Mouse (Mus musculus) adrenal gland, adult 8-10 months (tissue): ENCODE results near the gene Zfp866. TPM values are rescaled to one million over a fixed set of nuclear protein-coding genes. Genes with fewer than 3 reads are reported as not detected.
A peak's percentile ranks its signal among the peaks of the same experiment; 100 is the strongest.

Experiments used
- DNase-seq: peaks from one replicate; pipeline ENCODE4 v3.0.0; 2022
- total RNA-seq, 4 experiments: library from RNA; stranded (reverse); gene quantifications; 2 replicates each; pipeline ENCODE4 v1.2.4; 2022

Gene Zfp866
- total RNA-seq, 4 experiments from 2014 or later: 22.8 to 34.3 (median 28.7) TPM

GRCm38 (mm10) chr8:69716403-69717231 lies 74.4 kb downstream of the Zfp866 start:
- peak; percentile 98 for DNase-seq

DNA sequence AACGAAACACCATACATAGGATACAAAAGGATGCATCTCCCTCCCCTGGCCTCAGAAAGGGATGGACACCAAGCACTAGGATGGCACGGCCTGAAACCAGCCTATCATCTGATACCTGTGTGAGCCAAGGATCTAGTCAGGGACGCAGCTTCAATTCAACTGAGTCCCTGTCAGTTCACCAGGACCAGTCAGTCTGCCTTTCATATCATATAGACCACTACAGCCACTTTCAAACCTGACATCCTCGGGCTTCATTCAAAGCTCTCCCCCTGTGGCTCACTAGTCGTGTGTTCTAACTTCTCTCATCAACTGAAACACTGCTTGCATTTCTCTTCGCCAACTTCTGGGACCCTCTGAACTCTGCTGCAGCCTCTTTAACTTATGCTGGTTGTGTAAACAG lies 75.6 kb downstream of the Zfp866 start:
- DNase-seq: no peak

DNA sequence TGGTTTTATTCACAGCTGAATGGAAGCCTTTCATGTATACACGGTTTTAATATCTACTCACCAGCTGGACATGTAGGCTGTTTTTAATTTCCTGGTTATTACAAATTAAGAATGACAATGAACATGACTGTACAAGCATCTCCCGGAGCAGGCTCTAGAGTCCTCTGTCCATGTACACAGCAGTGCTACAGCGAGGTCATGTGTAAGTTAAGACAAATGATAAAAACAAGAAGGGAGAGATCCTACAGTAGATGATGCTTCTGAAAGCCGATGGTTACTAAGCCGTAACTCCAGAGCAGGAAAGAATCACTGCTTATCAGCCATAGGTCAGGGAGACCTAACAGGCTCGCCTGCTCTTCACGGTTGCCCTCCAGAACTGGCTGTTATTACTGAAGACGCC lies 77.5 kb downstream of the Zfp866 start:
- no peak for DNase-seq

Other genes starting within 250 kb of the Zfp866 start
- gene Zfp868, start 165.6 kb downstream of the Zfp866 start, total RNA-seq: 10 to 100 TPM; 12.4 to 24.6 (median 17.5) TPM
- gene Zfp964, start 136.7 kb downstream of the Zfp866 start, total RNA-seq: 1 to 10 TPM; 2.4 to 3.6 (median 3.3) TPM
- 10 to 100 TPM; 22.4 to 28.2 (median 25.8) TPM for gene Zfp869, start 80.5 kb downstream of the Zfp866 start, total RNA-seq
- 1 to 10 TPM; 4.0 to 5.6 (median 4.7) TPM for gene Zfp963, start 41.2 kb downstream of the Zfp866 start, total RNA-seq
- gene Gm20422, start 16.3 kb downstream of the Zfp866 start, total RNA-seq: 1 to 10 TPM in 3 of 4 experiments, under 1 TPM in 1; 0.52 to 3.2 (median 2.6) TPM
- 10 to 100 TPM; 38.4 to 44.3 (median 40.4) TPM for gene Atp13a1, start within 50 bp of the Zfp866 start, total RNA-seq
- gene Gmip, start 17.5 kb upstream of the Zfp866 start, total RNA-seq: 10 to 100 TPM; 14.3 to 23.7 (median 18.9) TPM
- gene Lpar2, start 31.3 kb upstream of the Zfp866 start, total RNA-seq: 1 to 10 TPM; 2.4 to 4.8 (median 3.6) TPM
- 1 to 10 TPM; 1.7 to 3.7 (median 2.7) TPM for gene Pbx4, start 41.3 kb upstream of the Zfp866 start, total RNA-seq
- under 1 TPM in 2 of 4 experiments, not detected in 2; 0.06 to 0.08 TPM for gene Cilp2, start 96.5 kb upstream of the Zfp866 start, total RNA-seq
- gene Tssk6, start 111.0 kb upstream of the Zfp866 start, total RNA-seq: under 1 TPM; 0.34 to 0.59 (median 0.38) TPM
- gene Ndufa13, start 111.4 kb upstream of the Zfp866 start, total RNA-seq: 100 to 1,000 TPM; 102 to 174 (median 123) TPM
- gene Yjefn3, start 111.5 kb upstream of the Zfp866 start, total RNA-seq: 1 to 10 TPM in 1 of 4 experiments, under 1 TPM in 1, not detected in 2; 0.38 to 1.3 TPM
- gene Gatad2a, start 205.2 kb upstream of the Zfp866 start, total RNA-seq: 100 to 1,000 TPM in 3 of 4 experiments, 10 to 100 TPM in 1; 99.1 to 124 (median 106) TPM